Mouse (Mus musculus): ENCODE data around the gene Gm42417. TPM values are rescaled to one million over a fixed set of nuclear protein-coding genes. Genes with fewer than 3 reads are reported as not detected.

The Gm42417 gene
- polyA plus RNA-seq, 1 experiment = 0.05 TPM

- Histone ChIP-seq H3K27ac (ENCODE audit: control insufficient read depth, insufficient read depth, low read depth, low read length) (no peak overlapping the region), H3K27me3 (ENCODE audit: control insufficient read depth, insufficient read depth, low read length) (no peaks in the 10 kb centered on the region), H3K4me3 (ENCODE audit: control insufficient read depth, low read depth, low read length) (no peak overlapping the region), H3K4me1 (ENCODE audit: control insufficient read depth, insufficient read depth, low read length) (peaks cover 15% of the 10 kb centered on the region), H3K36me3 (ENCODE audit: control insufficient read depth, insufficient read depth, low read length) (peaks cover 5% of the 10 kb centered on the region)
- TF ChIP-seq CTCF (IDR thresholded peaks at IDR 0.05; ENCODE audit: control insufficient read depth, insufficient read depth, insufficient replicate concordance, low read depth, low read length) (no peak; the same call in 1 of the 2 replicates), POLR2A (IDR thresholded peaks at IDR 0.05; ENCODE audit: control insufficient read depth, low read depth, low read length) (no peak)
Measured at GRCm38 (mm10) chr1:36550075-36550863, 11.0 kb upstream of the Gm42417 start.

DNA sequence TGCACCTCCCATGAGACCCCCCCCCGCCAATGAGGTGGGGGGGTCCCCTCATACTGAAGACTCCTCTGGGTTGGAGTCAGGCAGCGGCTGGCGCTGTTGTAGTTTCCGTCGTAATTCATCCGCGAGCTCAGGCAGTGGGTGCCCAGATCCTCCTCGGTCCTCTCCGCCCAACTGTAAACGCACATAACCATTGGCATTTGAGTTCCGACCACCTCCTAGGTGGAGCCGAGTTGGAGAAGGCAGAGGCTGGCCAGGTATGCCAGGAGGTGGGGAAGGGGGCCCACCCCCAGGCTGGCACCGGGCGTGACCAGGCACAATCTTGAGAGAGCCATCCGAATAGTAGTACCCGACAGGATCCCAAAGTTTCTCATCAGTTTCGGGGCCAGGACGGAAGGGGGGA is 10.3 kb upstream of the Gm42417 start:
- Histone ChIP-seq H3K27ac (ENCODE audit: control insufficient read depth, insufficient read depth, low read depth, low read length) (no peak overlapping the region), H3K36me3 (ENCODE audit: control insufficient read depth, insufficient read depth, low read length) (peaks cover 5% of the 10 kb centered on the region), H3K4me1 (ENCODE audit: control insufficient read depth, insufficient read depth, low read length) (peaks cover 15% of the 10 kb centered on the region), H3K27me3 (ENCODE audit: control insufficient read depth, insufficient read depth, low read length) (no peaks in the 10 kb centered on the region), H3K4me3 (ENCODE audit: control insufficient read depth, low read depth, low read length) (no peak overlapping the region)
- TF ChIP-seq CTCF (IDR thresholded peaks at IDR 0.05; ENCODE audit: control insufficient read depth, insufficient read depth, insufficient replicate concordance, low read depth, low read length) (no peak), POLR2A (IDR thresholded peaks at IDR 0.05; ENCODE audit: control insufficient read depth, low read depth, low read length) (no peak)

DNA sequence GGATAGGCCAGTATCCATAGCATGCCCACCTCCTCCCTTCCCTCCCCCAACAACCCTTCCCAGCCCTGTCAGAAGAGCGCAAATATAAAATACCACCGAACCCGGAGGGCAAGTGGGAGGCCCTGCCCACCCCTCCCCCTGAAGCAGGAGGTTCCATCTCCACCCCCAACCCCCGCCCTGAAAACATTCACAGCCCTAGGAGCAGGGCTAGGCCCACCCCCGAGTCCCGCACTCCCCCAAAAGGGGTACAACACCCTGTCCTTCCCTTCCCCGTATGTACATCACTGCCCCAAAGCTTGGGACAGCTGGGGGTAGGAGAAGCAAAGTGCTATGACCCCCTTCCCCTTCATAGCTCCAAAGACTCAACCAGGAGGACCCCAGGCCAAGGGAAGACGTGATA is 9.5 kb upstream of the Gm42417 start:
- Histone ChIP-seq H3K27ac (ENCODE audit: control insufficient read depth, insufficient read depth, low read depth, low read length) (no peak overlapping the region), H3K4me1 (ENCODE audit: control insufficient read depth, insufficient read depth, low read length) (peaks cover 15% of the 10 kb centered on the region), H3K4me3 (ENCODE audit: control insufficient read depth, low read depth, low read length) (no peak overlapping the region), H3K27me3 (ENCODE audit: control insufficient read depth, insufficient read depth, low read length) (no peaks in the 10 kb centered on the region), H3K36me3 (ENCODE audit: control insufficient read depth, insufficient read depth, low read length) (peaks cover 5% of the 10 kb centered on the region)
- TF ChIP-seq CTCF (IDR thresholded peaks at IDR 0.05; ENCODE audit: control insufficient read depth, insufficient read depth, insufficient replicate concordance, low read depth, low read length) = no peak
- no peak for TF ChIP-seq POLR2A (IDR thresholded peaks at IDR 0.05; ENCODE audit: control insufficient read depth, low read depth, low read length)

- Histone ChIP-seq H3K27me3 (ENCODE audit: control insufficient read depth, insufficient read depth, low read length) (no peaks in the 10 kb centered on the region), H3K27ac (ENCODE audit: control insufficient read depth, insufficient read depth, low read depth, low read length) (peak overlapping the region; percentile 9; the same call in 1 of the 2 replicates), H3K4me3 (ENCODE audit: control insufficient read depth, low read depth, low read length) (no peak overlapping the region), H3K4me1 (ENCODE audit: control insufficient read depth, insufficient read depth, low read length) (peaks cover 15% of the 10 kb centered on the region), H3K36me3 (ENCODE audit: control insufficient read depth, insufficient read depth, low read length) (peaks cover 5% of the 10 kb centered on the region)
- TF ChIP-seq CTCF (IDR thresholded peaks at IDR 0.05; ENCODE audit: control insufficient read depth, insufficient read depth, insufficient replicate concordance, low read depth, low read length) (no peak), POLR2A (IDR thresholded peaks at IDR 0.05; ENCODE audit: control insufficient read depth, low read depth, low read length) (no peak)
Measured at GRCm38 (mm10) chr1:36547981-36548598, 8.9 kb upstream of the Gm42417 start.

DNA sequence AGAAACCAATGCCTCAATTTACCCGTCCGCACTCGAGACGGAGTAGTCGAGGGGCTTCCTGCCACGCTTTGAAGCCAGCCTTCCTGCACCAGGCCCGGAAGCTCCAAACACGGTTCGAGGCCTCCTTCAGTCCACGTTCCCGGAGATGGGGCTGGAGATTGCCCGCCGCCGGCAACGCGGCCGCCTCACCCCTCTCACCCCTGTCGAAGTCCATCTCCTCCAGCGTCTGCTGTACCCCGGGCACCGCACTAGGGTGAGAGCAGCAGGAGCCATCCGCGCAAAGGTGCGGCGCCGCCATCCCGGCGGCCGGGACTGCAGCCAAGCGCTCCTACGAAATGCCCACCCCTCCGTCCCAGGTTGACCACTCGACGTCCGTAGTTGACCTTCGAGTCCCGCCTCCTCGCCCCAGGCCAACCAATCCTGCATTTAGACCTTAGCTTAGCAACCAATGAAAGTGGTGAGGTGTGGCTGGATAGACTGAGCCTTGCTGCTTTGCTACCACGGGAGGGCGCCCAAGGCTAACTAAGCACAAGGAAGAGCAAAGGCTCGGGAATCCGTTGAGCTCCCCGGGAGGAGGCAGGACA is 7.8 kb upstream of the Gm42417 start, which contains the start of gene Ankrd39:
TSS of gene Ankrd39 (minus strand) at position 558 of the 584 bp plus-strand sequence.
- H3K4me1 ChIP-seq (ENCODE audit: control insufficient read depth, insufficient read depth, low read length) = peaks cover 15% of the 10 kb centered on the region

GRCm38 (mm10) chr1:36545845-36546600 is 6.8 kb upstream of the Gm42417 start:
- H3K4me1 ChIP-seq (ENCODE audit: control insufficient read depth, insufficient read depth, low read length) = peaks cover 15% of the 10 kb centered on the region
- no peaks in the 10 kb centered on the region for H3K27me3 ChIP-seq (ENCODE audit: control insufficient read depth, insufficient read depth, low read length)
- H3K4me3 ChIP-seq (ENCODE audit: control insufficient read depth, low read depth, low read length) = peak overlapping the region; percentile 96
- no peak for TF ChIP-seq CTCF (IDR thresholded peaks at IDR 0.05; ENCODE audit: control insufficient read depth, insufficient read depth, insufficient replicate concordance, low read depth, low read length)
- no peak for TF ChIP-seq POLR2A (IDR thresholded peaks at IDR 0.05; ENCODE audit: control insufficient read depth, low read depth, low read length)
- H3K27ac ChIP-seq (ENCODE audit: control insufficient read depth, insufficient read depth, low read depth, low read length) = no peak overlapping the region
- H3K36me3 ChIP-seq (ENCODE audit: control insufficient read depth, insufficient read depth, low read length) = peaks cover 2% of the 10 kb centered on the region

More for the DNA sequence above, 7.8 kb upstream of the Gm42417 start, which contains the start of gene Ankrd39:
- TF ChIP-seq POLR2A (IDR thresholded peaks at IDR 0.05; ENCODE audit: control insufficient read depth, low read depth, low read length) = peak; percentile 90
- peak; percentile 93 for TF ChIP-seq CTCF (IDR thresholded peaks at IDR 0.05; ENCODE audit: control insufficient read depth, insufficient read depth, insufficient replicate concordance, low read depth, low read length)
- Histone ChIP-seq H3K27ac (ENCODE audit: control insufficient read depth, insufficient read depth, low read depth, low read length) (peak within 1 kb of the TSS; percentile 96), H3K36me3 (ENCODE audit: control insufficient read depth, insufficient read depth, low read length) (peaks cover 2% of the 10 kb centered on the region), H3K4me3 (ENCODE audit: control insufficient read depth, low read depth, low read length) (peak within 1 kb of the TSS; percentile 96), H3K27me3 (ENCODE audit: control insufficient read depth, insufficient read depth, low read length) (no peaks in the 10 kb centered on the region)
